Comparison of ENCODE assay signal across 14 mouse cellular contexts in the genomic region with DNA sequence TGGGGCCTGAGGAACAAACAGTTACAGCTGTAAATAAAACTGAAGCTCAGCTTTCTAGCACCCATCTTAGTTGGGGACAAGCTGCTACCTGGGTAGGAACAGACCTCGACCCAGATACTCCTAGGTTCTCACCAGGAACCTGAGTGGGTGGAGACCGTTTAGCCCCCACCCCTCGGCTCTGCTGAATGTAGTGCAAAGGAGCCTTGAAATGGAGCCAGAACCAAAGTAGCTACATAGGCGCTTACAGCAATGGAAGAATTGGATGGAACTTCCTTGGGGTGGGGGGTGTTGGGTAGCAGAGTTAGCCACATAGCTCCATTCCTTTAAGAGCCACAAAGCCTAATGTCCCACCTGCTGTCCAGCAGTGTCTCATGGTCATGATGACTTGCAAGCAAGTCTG. TPM values are rescaled to one million over a fixed set of nuclear protein-coding genes. Genes with fewer than 3 reads are reported as not detected.
DNase-seq lines count a peak whose midpoint lies in the region; ATAC-seq and TF ChIP-seq lines count a peak whose summit lies in the region.
"Had no signal": no experiment of that assay in that cellular context is flagged by ENCODE, and none has a peak within 500 bp of the region (broad histone marks: within the 10 kb centered on the region; RNA-seq: fewer than 3 reads in every experiment).

No protein-coding gene starts in this region.

- peak overlapping the region; percentile 48; the same call in 1 of the 2 replicates for H3K27ac ChIP-seq in hindbrain, postnatal 0 days
- no peak overlapping the region for H3K27ac ChIP-seq in hindbrain, embryonic 11.5 days (ENCODE audit: low read depth, low read length)
- no peak overlapping the region for H3K27ac ChIP-seq in liver, embryonic 14.5 days
- peak overlapping the region; percentile 44 for H3K27ac ChIP-seq in small intestine, adult 2 months (ENCODE audit: insufficient read depth, low read depth, low read length)
- H3K27ac ChIP-seq: embryonic facial prominence, embryonic 13.5 days; hindbrain, embryonic 14.5 days had no signal

- no peaks in the 10 kb centered on the region for H3K9me3 ChIP-seq in hindbrain, postnatal 0 days (ENCODE audit: low read length)
- no peaks in the 10 kb centered on the region for H3K9me3 ChIP-seq in hindbrain, embryonic 11.5 days (ENCODE audit: control insufficient read depth, low read length)
- no peaks in the 10 kb centered on the region for H3K9me3 ChIP-seq in liver, embryonic 14.5 days (ENCODE audit: control insufficient read depth, low read length)
- H3K9me3 ChIP-seq: embryonic facial prominence, embryonic 13.5 days had no signal

- no peak for TF ChIP-seq EP300 in liver, embryonic 14.5 days (IDR thresholded peaks at IDR 0.05; ENCODE audit: low read depth)

- TF ChIP-seq POLR2A in small intestine, adult 2 months (IDR thresholded peaks at IDR 0.05; ENCODE audit: low read depth, low read length): no peak

- ATAC-seq in hindbrain, postnatal 0 days: no peak
- no peak for ATAC-seq in hindbrain, embryonic 11.5 days (ENCODE audit: low FRiP score)
- ATAC-seq in liver, embryonic 14.5 days (ENCODE audit: insufficient read depth): no peak
- ATAC-seq: Patski had no signal

- WGBS in hindbrain, postnatal 0 days: 86% methylated on average over 4 of the region's 4 CpGs
- WGBS in hindbrain, embryonic 11.5 days: 86% methylated on average over 4 of the region's 4 CpGs
- WGBS in liver, embryonic 14.5 days (ENCODE audit: insufficient replicate concordance): 71% methylated on average over 4 of the region's 4 CpGs
- 59% methylated on average over 4 of the region's 4 CpGs for WGBS in small intestine, adult 2 months

- TF ChIP-seq CTCF in hindbrain, postnatal 0 days (IDR thresholded peaks at IDR 0.05; ENCODE audit: low read depth): no peak
- TF ChIP-seq CTCF in liver, embryonic 14.5 days (IDR thresholded peaks at IDR 0.05; ENCODE audit: low read depth): no peak
- no peak for TF ChIP-seq CTCF in small intestine, adult 2 months (IDR thresholded peaks at IDR 0.05; ENCODE audit: extremely low read depth, insufficient read length, insufficient replicate concordance, low read depth, low read length)

- no peak for DNase-seq in hindbrain, postnatal 0 days (ENCODE audit: low spot score)
- no peak for DNase-seq in hindbrain, embryonic 11.5 days (ENCODE audit: low spot score)
- peak; percentile 14 for DNase-seq in lung, postnatal 36 days
- DNase-seq in lung, postnatal 25 days (ENCODE audit: low spot score): no peak
- no peak for DNase-seq in liver, embryonic 14.5 days (ENCODE audit: low read depth in 3 of 3, low spot score in 3 of 3)
- DNase-seq in right cerebral cortex, postnatal 25 days: no peak
- DNase-seq: cerebellum, postnatal 36 days; lung, embryonic 14.5 days; midbrain, embryonic 14.5 days; thymus, postnatal 14 days had no signal

- H3K9ac ChIP-seq in hindbrain, postnatal 0 days (replicated peaks; ENCODE audit: low read length): no peak overlapping the region
- H3K9ac ChIP-seq in hindbrain, embryonic 11.5 days (ENCODE audit: low read depth, low read length): no peak overlapping the region
- H3K9ac ChIP-seq in liver, embryonic 14.5 days (replicated peaks): no peak overlapping the region
- H3K9ac ChIP-seq: embryonic facial prominence, embryonic 13.5 days; hindbrain, embryonic 14.5 days; lung, embryonic 14.5 days had no signal

- no peak overlapping the region for H3K4me3 ChIP-seq in hindbrain, postnatal 0 days (ENCODE audit: low read length)
- no peak overlapping the region for H3K4me3 ChIP-seq in hindbrain, embryonic 11.5 days (ENCODE audit: low read depth, low read length)
- H3K4me3 ChIP-seq in liver, embryonic 14.5 days (ENCODE audit: insufficient read depth in 1 of 2, low read depth in 2 of 2, low read length in 2 of 2): no peak overlapping the region
- peak overlapping the region; percentile 7; the same call in 1 of the 2 replicates for H3K4me3 ChIP-seq in small intestine, adult 2 months (ENCODE audit: low read depth, low read length)
- H3K4me3 ChIP-seq: embryonic facial prominence, embryonic 13.5 days had no signal

- no peaks in the 10 kb centered on the region for H3K4me1 ChIP-seq in hindbrain, postnatal 0 days (ENCODE audit: insufficient read depth, low read length)
- no peaks in the 10 kb centered on the region for H3K4me1 ChIP-seq in hindbrain, embryonic 11.5 days (replicated peaks; ENCODE audit: control insufficient read depth, insufficient read depth, low read length)
- no peaks in the 10 kb centered on the region for H3K4me1 ChIP-seq in liver, embryonic 14.5 days (replicated peaks; ENCODE audit: control insufficient read depth in 2 of 2, insufficient read depth in 2 of 2, low read length in 1 of 2)
- H3K4me1 ChIP-seq in small intestine, adult 2 months (ENCODE audit: control insufficient read depth, insufficient read depth, insufficient read length, low read length): peaks cover 6% of the 10 kb centered on the region; the same call in 1 of the 2 replicates
- H3K4me1 ChIP-seq: embryonic facial prominence, embryonic 13.5 days had no signal

- H3K36me3 ChIP-seq in hindbrain, postnatal 0 days (ENCODE audit: insufficient read depth, low read length): peaks cover 52% of the 10 kb centered on the region
- peaks cover 22% of the 10 kb centered on the region for H3K36me3 ChIP-seq in hindbrain, embryonic 11.5 days (ENCODE audit: control insufficient read depth, insufficient read depth, low read length)
- peaks cover 63% of the 10 kb centered on the region for H3K36me3 ChIP-seq in liver, embryonic 14.5 days (replicated peaks; ENCODE audit: control insufficient read depth, insufficient read depth, low read depth)
- peaks cover 55% of the 10 kb centered on the region for H3K36me3 ChIP-seq in small intestine, adult 2 months (ENCODE audit: control insufficient read depth, insufficient read depth, low read length)

- H3K27me3 ChIP-seq in hindbrain, postnatal 0 days (ENCODE audit: insufficient read depth, low read length): no peaks in the 10 kb centered on the region
- H3K27me3 ChIP-seq in hindbrain, embryonic 11.5 days (ENCODE audit: control insufficient read depth, insufficient read depth, low read length): no peaks in the 10 kb centered on the region
- H3K27me3 ChIP-seq in liver, embryonic 14.5 days (ENCODE audit: control insufficient read depth, insufficient read depth, low read length): no peaks in the 10 kb centered on the region
- H3K27me3 ChIP-seq in small intestine, adult 2 months (ENCODE audit: control insufficient read depth, insufficient read depth, low read length): no peaks in the 10 kb centered on the region
- H3K27me3 ChIP-seq: embryonic facial prominence, embryonic 13.5 days; Patski had no signal

- H3K4me2 ChIP-seq in hindbrain, postnatal 0 days (ENCODE audit: low read depth, low read length): no peak overlapping the region
- H3K4me2 ChIP-seq in hindbrain, embryonic 11.5 days (replicated peaks; ENCODE audit: low read depth, low read length): no peak overlapping the region
- peak overlapping the region; percentile 32; the same call in 1 of the 2 replicates for H3K4me2 ChIP-seq in liver, embryonic 14.5 days (ENCODE audit: low read depth)
- H3K4me2 ChIP-seq: embryonic facial prominence, embryonic 13.5 days; hindbrain, embryonic 14.5 days; lung, embryonic 14.5 days had no signal

RNA-seq across cellular contexts. Expression of gene Il18bp, which starts 1.6 kb away (rescaled TPM):
- 7.1 and 14.7 TPM in 2 replicates for total RNA-seq in hindbrain, postnatal 0 days (2014; rRNA removed)
- 3.0 and 3.3 TPM in 2 replicates for polyA plus RNA-seq in hindbrain, postnatal 0 days (2015; fragmentation: Nextera tagmentation; extraction: Ambion mirVana)
- polyA plus RNA-seq in hindbrain, embryonic 11.5 days (2014; fragmentation: Nextera tagmentation; extraction: Ambion mirVana): 3.1 and 4.4 TPM in 2 replicates
- 12.7 and 14.8 TPM in 2 replicates for polyA plus RNA-seq in liver, embryonic 14.5 days (2012; rRNA removed)
- polyA plus RNA-seq in liver, embryonic 14.5 days (2014; fragmentation: Nextera tagmentation; extraction: Ambion mirVana): 15.0 and 15.9 TPM in 2 replicates
- 6.2 and 11.2 TPM in 2 replicates for polyA plus RNA-seq in small intestine, adult 2 months (2012; rRNA removed)

RNA-seq across cellular contexts. Expression of gene Rnf121, which starts 48.3 kb away (rescaled TPM):
- 28.8 and 31.7 TPM in 2 replicates for total RNA-seq in hindbrain, postnatal 0 days (2014; rRNA removed)
- 22.6 and 23.8 TPM in 2 replicates for polyA plus RNA-seq in hindbrain, postnatal 0 days (2015; fragmentation: Nextera tagmentation; extraction: Ambion mirVana)
- polyA plus RNA-seq in hindbrain, embryonic 11.5 days (2014; fragmentation: Nextera tagmentation; extraction: Ambion mirVana): 27.1 and 29.8 TPM in 2 replicates
- 10.9 and 16.9 TPM in 2 replicates for polyA plus RNA-seq in liver, embryonic 14.5 days (2012; rRNA removed)
- 10.0 and 10.5 TPM in 2 replicates for polyA plus RNA-seq in liver, embryonic 14.5 days (2014; fragmentation: Nextera tagmentation; extraction: Ambion mirVana)
- 16.1 and 26.0 TPM in 2 replicates for polyA plus RNA-seq in small intestine, adult 2 months (2012; rRNA removed)

RNA-seq across cellular contexts. Expression of gene Xndc1, which starts 48.4 kb away (rescaled TPM):
- total RNA-seq in hindbrain, postnatal 0 days (2014; rRNA removed): 16.2 and 22.6 TPM in 2 replicates
- polyA plus RNA-seq in hindbrain, postnatal 0 days (2015; fragmentation: Nextera tagmentation; extraction: Ambion mirVana): 15.8 and 19.0 TPM in 2 replicates
- 19.5 and 23.3 TPM in 2 replicates for polyA plus RNA-seq in hindbrain, embryonic 11.5 days (2014; fragmentation: Nextera tagmentation; extraction: Ambion mirVana)
- 14.7 and 16.0 TPM in 2 replicates for polyA plus RNA-seq in liver, embryonic 14.5 days (2012; rRNA removed)
- 5.4 and 6.3 TPM in 2 replicates for polyA plus RNA-seq in liver, embryonic 14.5 days (2014; fragmentation: Nextera tagmentation; extraction: Ambion mirVana)
- polyA plus RNA-seq in small intestine, adult 2 months (2012; rRNA removed): 4.5 and 8.3 TPM in 2 replicates

RNA-seq across cellular contexts. Expression of gene Xntrpc, which starts 48.6 kb away (rescaled TPM):
- total RNA-seq in hindbrain, postnatal 0 days (2014; rRNA removed): 0.47 and 3.5 TPM in 2 replicates
- 0.40 and 0.42 TPM in 2 replicates for polyA plus RNA-seq in hindbrain, postnatal 0 days (2015; fragmentation: Nextera tagmentation; extraction: Ambion mirVana)
- 1.0 and 2.0 TPM in 2 replicates for polyA plus RNA-seq in hindbrain, embryonic 11.5 days (2014; fragmentation: Nextera tagmentation; extraction: Ambion mirVana)
- polyA plus RNA-seq in liver, embryonic 14.5 days (2012; rRNA removed): 1.1 and 1.5 TPM in 2 replicates
- polyA plus RNA-seq in liver, embryonic 14.5 days (2014; fragmentation: Nextera tagmentation; extraction: Ambion mirVana): 0.20 and 0.36 TPM in 2 replicates
- 0.88 and 1.6 TPM in 2 replicates for polyA plus RNA-seq in small intestine, adult 2 months (2012; rRNA removed)

Comparison
In these comparisons a context has a peak if more than half of its experiments do, and no peak if none do; other contexts are left out.
1. H3K27ac ChIP-seq: peak in hindbrain, postnatal 0 days (single experiment) and small intestine, adult 2 months (single experiment); none in hindbrain, embryonic 11.5 days (single experiment) and liver, embryonic 14.5 days (single experiment).